Mouse (Mus musculus): ENCODE measurements around the gene Scn8a.

Gene Scn8a

DNA sequence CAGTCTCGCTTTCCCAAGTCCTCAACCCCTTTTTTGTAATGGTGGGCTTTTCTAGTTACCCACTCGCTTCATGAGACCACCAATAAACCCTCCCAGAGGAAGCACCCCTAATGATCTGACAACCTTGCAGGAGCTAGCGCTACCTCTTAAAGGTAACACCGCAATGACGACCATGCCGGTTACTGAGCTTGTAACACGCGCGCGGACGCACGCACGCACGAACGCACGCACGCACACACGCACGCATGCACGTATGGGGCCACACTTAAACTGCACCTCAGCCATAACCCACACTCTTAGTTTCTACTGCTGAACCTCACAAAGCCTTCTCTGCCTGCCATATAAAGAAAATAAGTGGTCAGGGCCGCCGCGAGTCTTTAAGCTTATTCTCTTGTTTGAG is 26.8 kb downstream of the Scn8a start:
- Histone ChIP-seq H3K4me1 (replicated peaks; ENCODE audit: low read depth, low read length) (peaks cover 25% of the 10 kb centered on the region), H3K9me3 (ENCODE audit: low read length) (peaks cover 7% of the 10 kb centered on the region; the same call in 1 of the 2 replicates), H3K4me3 (replicated peaks; ENCODE audit: low read length) (peak overlapping the region; percentile 50), H3K36me3 (ENCODE audit: insufficient read depth, low read length) (0 out of 2 replicates have a peak, but pooled peaks cover 8% of the 10 kb centered on the region), H3K27me3 (ENCODE audit: insufficient read depth, low read length) (peaks cover 2% of the 10 kb centered on the region; the same call in 1 of the 2 replicates)
- TF ChIP-seq NANOG (IDR thresholded peaks at IDR 0.05; ENCODE audit: borderline replicate concordance, low read length) (no peak), CTCF (conservative IDR thresholded peaks at IDR 0.05; ENCODE audit: low read length) (no peak), POU5F1 (IDR thresholded peaks at IDR 0.05; ENCODE audit: borderline replicate concordance, low read length) (no peak)

DNA sequence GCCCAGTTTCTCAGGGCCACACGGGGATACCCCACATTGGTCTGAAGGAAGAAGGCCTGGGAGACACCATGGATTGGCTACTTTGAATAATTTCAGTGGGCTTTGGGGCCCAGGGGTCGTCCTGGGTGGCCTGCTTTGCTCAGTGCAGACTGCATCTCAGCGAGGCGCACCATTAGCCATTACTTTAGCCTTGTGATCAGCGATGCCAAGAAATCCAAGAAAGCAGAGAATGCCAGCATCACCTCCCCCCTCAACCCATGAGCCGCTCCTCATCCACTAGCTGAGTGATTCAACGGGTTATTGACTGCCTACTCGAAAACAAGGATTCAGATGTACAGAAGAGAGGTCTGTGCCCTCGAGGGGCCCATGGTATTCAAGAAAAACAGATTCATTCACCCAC is 34.2 kb downstream of the Scn8a start:
- no peak for TF ChIP-seq CTCF (conservative IDR thresholded peaks at IDR 0.05; ENCODE audit: low read length)
- TF ChIP-seq POU5F1 (IDR thresholded peaks at IDR 0.05; ENCODE audit: borderline replicate concordance, low read length), result no peak
- TF ChIP-seq NANOG (IDR thresholded peaks at IDR 0.05; ENCODE audit: borderline replicate concordance, low read length), result no peak
- Histone ChIP-seq H3K9me3 (ENCODE audit: low read length) (peaks cover 7% of the 10 kb centered on the region; the same call in 1 of the 2 replicates), H3K27me3 (ENCODE audit: insufficient read depth, low read length) (no peaks in the 10 kb centered on the region), H3K36me3 (ENCODE audit: insufficient read depth, low read length) (0 out of 2 replicates have a peak, but pooled peaks cover 8% of the 10 kb centered on the region), H3K4me1 (replicated peaks; ENCODE audit: low read depth, low read length) (peaks cover 17% of the 10 kb centered on the region), H3K4me3 (replicated peaks; ENCODE audit: low read length) (no peak overlapping the region)

DNA sequence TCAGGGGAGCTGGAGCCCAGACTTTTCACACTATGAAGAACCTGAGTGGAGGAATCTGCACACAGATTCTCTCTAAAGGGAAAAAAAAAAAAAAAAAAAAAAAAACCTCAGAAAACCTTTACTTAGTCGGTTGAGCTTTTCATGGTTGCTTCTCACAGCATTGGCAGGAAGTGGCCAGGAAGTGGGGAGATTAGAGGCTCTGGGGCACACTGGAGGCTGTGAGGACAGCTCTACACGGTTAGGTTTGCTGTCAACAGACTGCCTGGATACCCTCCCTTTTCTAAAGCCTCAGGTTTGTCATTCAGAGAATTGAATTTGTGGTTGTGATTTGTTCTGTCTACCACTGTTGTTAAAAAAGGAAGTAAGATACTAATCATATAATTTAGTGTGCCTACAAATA is 35.3 kb downstream of the Scn8a start:
- no peak for TF ChIP-seq NANOG (IDR thresholded peaks at IDR 0.05; ENCODE audit: borderline replicate concordance, low read length)
- no peak for TF ChIP-seq CTCF (conservative IDR thresholded peaks at IDR 0.05; ENCODE audit: low read length)
- TF ChIP-seq POU5F1 (IDR thresholded peaks at IDR 0.05; ENCODE audit: borderline replicate concordance, low read length), result no peak
- peaks cover 6% of the 10 kb centered on the region; the same call in 1 of the 2 replicates for H3K9me3 ChIP-seq (ENCODE audit: low read length)
- H3K27me3 ChIP-seq (ENCODE audit: insufficient read depth, low read length), result no peaks in the 10 kb centered on the region
- 0 out of 2 replicates have a peak, but pooled peaks cover 2% of the 10 kb centered on the region for H3K36me3 ChIP-seq (ENCODE audit: insufficient read depth, low read length)
- no peak overlapping the region for H3K4me3 ChIP-seq (replicated peaks; ENCODE audit: low read length)
- peaks cover 27% of the 10 kb centered on the region for H3K4me1 ChIP-seq (replicated peaks; ENCODE audit: low read depth, low read length)

DNA sequence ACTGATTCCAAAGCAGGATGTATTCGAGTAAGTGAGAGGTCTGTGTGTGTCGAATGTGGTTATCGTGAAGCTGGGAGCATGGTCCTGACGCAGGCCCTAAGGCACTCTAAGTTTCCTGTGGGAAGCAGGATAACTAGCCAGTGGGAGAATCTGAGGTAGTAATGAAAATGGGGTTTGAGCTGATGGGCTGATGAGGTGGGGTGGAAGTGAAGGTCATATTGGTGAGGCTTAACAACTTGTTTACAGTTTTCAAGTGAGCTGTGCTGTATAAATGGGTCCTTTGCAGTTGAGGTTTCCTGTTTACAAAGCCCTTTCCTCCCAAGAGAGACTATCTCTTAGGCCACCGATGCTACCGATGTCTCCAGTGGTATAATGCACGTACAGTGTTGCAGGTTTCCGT is 36.1 kb downstream of the Scn8a start:
- H3K4me3 ChIP-seq (replicated peaks; ENCODE audit: low read length), result no peak overlapping the region
- H3K9me3 ChIP-seq (ENCODE audit: low read length), result no peaks in the 10 kb centered on the region
- TF ChIP-seq NANOG (IDR thresholded peaks at IDR 0.05; ENCODE audit: borderline replicate concordance, low read length) (no peak), CTCF (conservative IDR thresholded peaks at IDR 0.05; ENCODE audit: low read length) (no peak), POU5F1 (IDR thresholded peaks at IDR 0.05; ENCODE audit: borderline replicate concordance, low read length) (no peak)
- H3K36me3 ChIP-seq (ENCODE audit: insufficient read depth, low read length), result no peaks in the 10 kb centered on the region
- H3K4me1 ChIP-seq (replicated peaks; ENCODE audit: low read depth, low read length), result peaks cover 35% of the 10 kb centered on the region
- no peaks in the 10 kb centered on the region for H3K27me3 ChIP-seq (ENCODE audit: insufficient read depth, low read length)

DNA sequence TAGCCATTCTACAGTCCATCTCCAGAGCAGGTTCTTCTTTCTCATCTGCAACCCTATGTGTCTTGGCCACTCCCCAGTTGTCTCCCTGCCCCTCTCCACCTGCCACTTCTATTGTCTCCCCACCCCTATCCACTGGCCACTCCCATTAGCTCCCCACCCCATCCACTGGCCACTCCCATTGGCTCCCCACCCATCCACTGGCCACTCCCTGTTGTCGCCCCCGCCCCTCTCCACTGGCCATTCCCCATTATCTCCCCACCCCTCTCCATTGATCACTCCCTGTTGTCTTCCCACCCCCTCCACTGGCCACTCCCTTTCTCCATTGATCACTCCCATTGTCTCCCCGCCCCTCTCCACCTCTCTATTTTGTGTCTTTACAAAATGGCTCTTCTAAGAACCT is 39.2 kb downstream of the Scn8a start:
- H3K9me3 ChIP-seq (ENCODE audit: low read length), result no peaks in the 10 kb centered on the region

DNA sequence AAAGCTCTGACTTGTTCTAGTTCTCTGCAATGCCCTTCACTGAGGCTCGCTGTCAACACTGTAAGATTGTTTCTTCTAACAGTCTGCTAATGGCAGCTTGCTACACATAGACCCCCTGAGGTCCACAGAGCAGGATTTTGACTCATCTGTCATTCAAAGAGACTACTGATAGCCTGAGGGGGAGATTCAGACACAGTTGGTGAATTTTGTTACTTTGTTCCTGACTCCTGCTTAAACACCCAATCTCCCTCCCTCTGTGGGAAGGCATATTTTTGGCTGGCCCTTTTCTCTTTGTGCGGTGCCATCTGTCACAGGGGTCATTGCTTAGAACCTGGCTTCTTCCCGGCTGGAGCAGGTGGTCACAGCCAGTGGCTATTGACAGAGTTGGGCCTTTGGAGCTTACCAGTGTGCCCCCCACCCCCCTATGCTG is 40.1 kb downstream of the Scn8a start:
- H3K4me3 ChIP-seq (replicated peaks; ENCODE audit: low read length), result 0 out of 2 replicates have a peak overlapping the region, but pooled peaks have one; percentile 17
- H3K9me3 ChIP-seq (ENCODE audit: low read length), result no peaks in the 10 kb centered on the region
- H3K4me1 ChIP-seq (replicated peaks; ENCODE audit: low read depth, low read length), result peaks cover 55% of the 10 kb centered on the region
- no peaks in the 10 kb centered on the region for H3K27me3 ChIP-seq (ENCODE audit: insufficient read depth, low read length)
- no peak for TF ChIP-seq POU5F1 (IDR thresholded peaks at IDR 0.05; ENCODE audit: borderline replicate concordance, low read length)
- TF ChIP-seq NANOG (IDR thresholded peaks at IDR 0.05; ENCODE audit: borderline replicate concordance, low read length), result peak; percentile 80
- H3K36me3 ChIP-seq (ENCODE audit: insufficient read depth, low read length), result no peaks in the 10 kb centered on the region

More for the DNA sequence above, 39.2 kb downstream of the Scn8a start:
- no peaks in the 10 kb centered on the region for H3K27me3 ChIP-seq (ENCODE audit: insufficient read depth, low read length)
- no peaks in the 10 kb centered on the region for H3K36me3 ChIP-seq (ENCODE audit: insufficient read depth, low read length)
- H3K4me3 ChIP-seq (replicated peaks; ENCODE audit: low read length), result no peak overlapping the region
- no peak for TF ChIP-seq CTCF (conservative IDR thresholded peaks at IDR 0.05; ENCODE audit: low read length)
- no peak for TF ChIP-seq NANOG (IDR thresholded peaks at IDR 0.05; ENCODE audit: borderline replicate concordance, low read length)
- no peak for TF ChIP-seq POU5F1 (IDR thresholded peaks at IDR 0.05; ENCODE audit: borderline replicate concordance, low read length)
- peaks cover 52% of the 10 kb centered on the region for H3K4me1 ChIP-seq (replicated peaks; ENCODE audit: low read depth, low read length)

DNA sequence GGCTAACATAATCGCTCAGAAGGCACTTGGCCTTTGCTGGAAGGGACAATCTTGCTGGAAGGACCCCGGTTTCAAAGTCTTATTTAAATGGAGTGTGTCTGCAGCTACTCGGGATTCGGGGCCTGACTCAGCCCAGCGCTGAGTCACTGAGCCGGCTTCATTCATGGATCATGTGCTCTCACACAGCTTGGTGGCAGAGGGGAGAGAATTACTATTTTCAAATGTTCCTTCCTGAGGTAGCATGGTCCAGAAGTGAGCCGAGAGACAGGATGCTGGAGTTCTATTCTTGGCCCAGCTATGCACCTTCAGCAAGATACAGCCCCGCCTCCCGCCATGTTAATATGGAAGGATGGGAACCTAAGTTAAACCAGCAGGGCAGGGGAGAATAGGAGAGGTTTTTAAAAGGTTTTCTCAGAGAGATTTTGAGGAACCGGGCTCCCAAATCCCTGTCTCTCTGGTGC is 40.8 kb downstream of the Scn8a start:
- Histone ChIP-seq H3K27me3 (ENCODE audit: insufficient read depth, low read length) (0 out of 2 replicates have a peak, but pooled peaks cover 2% of the 10 kb centered on the region), H3K36me3 (ENCODE audit: insufficient read depth, low read length) (no peaks in the 10 kb centered on the region), H3K4me3 (replicated peaks; ENCODE audit: low read length) (no peak overlapping the region), H3K9me3 (ENCODE audit: low read length) (no peaks in the 10 kb centered on the region), H3K4me1 (replicated peaks; ENCODE audit: low read depth, low read length) (peaks cover 61% of the 10 kb centered on the region)
- TF ChIP-seq POU5F1 (IDR thresholded peaks at IDR 0.05; ENCODE audit: borderline replicate concordance, low read length) (no peak), NANOG (IDR thresholded peaks at IDR 0.05; ENCODE audit: borderline replicate concordance, low read length) (no peak), CTCF (conservative IDR thresholded peaks at IDR 0.05; ENCODE audit: low read length) (no peak)

DNA sequence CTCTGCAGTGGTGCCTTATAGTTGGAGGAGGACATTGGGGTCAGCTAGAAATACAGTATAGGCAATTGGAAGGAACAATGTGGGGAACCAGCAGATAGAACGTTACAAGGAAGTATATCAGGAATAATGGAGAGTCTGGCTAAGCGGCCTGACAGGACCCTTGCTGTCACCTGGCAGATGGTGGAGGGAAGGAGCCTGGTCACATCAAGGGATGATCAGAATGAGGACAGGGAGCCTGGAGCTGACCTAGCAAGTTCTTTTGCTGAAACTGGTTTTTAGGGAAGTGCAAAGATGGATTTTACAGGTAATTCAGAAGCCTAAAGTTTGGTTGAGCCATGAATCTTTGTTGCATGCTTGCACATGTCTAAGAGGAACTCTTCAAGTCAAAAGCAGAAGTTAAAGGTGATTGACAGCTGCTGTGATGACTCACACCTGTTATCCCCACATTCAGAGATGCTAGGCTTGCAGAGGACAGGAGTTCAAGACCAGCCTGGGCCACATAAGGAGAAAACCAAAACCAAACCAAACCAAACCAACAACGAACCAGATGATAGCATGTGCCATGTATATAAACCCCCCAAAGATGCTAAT is 43.1 kb downstream of the Scn8a start:
- Histone ChIP-seq H3K9me3 (ENCODE audit: low read length) (no peaks in the 10 kb centered on the region), H3K36me3 (ENCODE audit: insufficient read depth, low read length) (no peaks in the 10 kb centered on the region), H3K4me3 (replicated peaks; ENCODE audit: low read length) (no peak overlapping the region), H3K27me3 (ENCODE audit: insufficient read depth, low read length) (peaks cover 2% of the 10 kb centered on the region; the same call in 1 of the 2 replicates), H3K4me1 (replicated peaks; ENCODE audit: low read depth, low read length) (peaks cover 55% of the 10 kb centered on the region)
- TF ChIP-seq NANOG (IDR thresholded peaks at IDR 0.05; ENCODE audit: borderline replicate concordance, low read length), result no peak
- no peak for TF ChIP-seq CTCF (conservative IDR thresholded peaks at IDR 0.05; ENCODE audit: low read length)
- TF ChIP-seq POU5F1 (IDR thresholded peaks at IDR 0.05; ENCODE audit: borderline replicate concordance, low read length), result no peak
